Mouse (Mus musculus): Measurements from ENCODE around the gene Gm21739. TPM values are rescaled to one million over a fixed set of nuclear protein-coding genes. Genes with fewer than 3 reads are reported as not detected.
"Not testable (repeated sequence)": the region's sequence is repeated elsewhere in the genome, so short reads cannot be mapped to it uniquely, and the experiment has no call there.

Gene Gm21739
- polyA plus RNA-seq (2012): not detected in 2 replicates

- not testable (repeated sequence) for H3K36me3 ChIP-seq (ENCODE audit: control insufficient read depth); H3K4me3 ChIP-seq (replicated peaks); H3K4me1 ChIP-seq (ENCODE audit: control insufficient read depth); H3K9me3 ChIP-seq (ENCODE audit: control insufficient read depth, low read length); H3K27me3 ChIP-seq (ENCODE audit: control insufficient read depth)
Observed at GRCm38 (mm10) chrY:44264344-44264743, at the start of gene Gm21739. Gm21739 (minus strand) TSS chrY:44264444.

Data from erythroblast, embryonic 14.5 days (primary cell).